ENCODE assay signal across 21 mouse cellular contexts in genomic region chr6:85966081-85966480, GRCm38 (mm10). TPM values are rescaled to one million over a fixed set of nuclear protein-coding genes. Genes with fewer than 3 reads are reported as not detected.
DNase-seq lines count a peak whose midpoint lies in the region; ATAC-seq lines count a peak whose summit lies in the region.
"Not testable (repeated sequence)": the region's sequence is repeated elsewhere in the genome, so short reads cannot be mapped to it uniquely, and the experiment has no call there.
"Had no signal": no experiment of that assay in that cellular context is flagged by ENCODE, and none has a peak within 500 bp of the region (broad histone marks: within the 10 kb centered on the region; RNA-seq: fewer than 3 reads in every experiment).

No protein-coding gene starts in this region.

- WGBS in lung, embryonic 16.5 days = 14% methylated on average over 4 of the region's 6 CpGs

- peak; percentile 85 for DNase-seq in CD4-positive, CD25-positive, alpha-beta regulatory T cell, adult 2 months (ENCODE audit: low read depth, low spot score)
- peak; percentile 32 for DNase-seq in adrenal gland, postnatal 14 days
- peak; percentile 5 for DNase-seq in gastrocnemius, adult 18-20 months (ENCODE audit: low spot score)
- DNase-seq in heart, postnatal 4 days = peak; percentile 44
- DNase-seq in natural killer cell, adult 2 months (ENCODE audit: low spot score in 2 of 2) = peak; percentile 35 to 70
- peak; percentile 78 for DNase-seq in splenic B cell, adult 2 months (ENCODE audit: low read depth, low spot score)
- peak; percentile 50 for DNase-seq in thymus, postnatal 4 days

- H3K4me3 ChIP-seq in lung, embryonic 16.5 days (ENCODE audit: low read length) = not testable (repeated sequence)

- H3K4me1 ChIP-seq in lung, embryonic 16.5 days (replicated peaks; ENCODE audit: control insufficient read depth, insufficient read depth, low read length) = not testable (repeated sequence)

- H3K36me3 ChIP-seq in lung, embryonic 16.5 days (ENCODE audit: control insufficient read depth, insufficient read depth, low read length); splenic B cell, adult 2 months (ENCODE audit: control insufficient read depth, insufficient read depth, low read length, poor library complexity, severe bottlenecking): not testable (repeated sequence)

- H3K4me2 ChIP-seq in lung, embryonic 16.5 days (ENCODE audit: low read depth, low read length) = not testable (repeated sequence)

- H3K9me3 ChIP-seq in lung, embryonic 16.5 days (ENCODE audit: control insufficient read depth, low read length) = not testable (repeated sequence)

- not testable (repeated sequence) for H3K27me3 ChIP-seq in lung, embryonic 16.5 days (ENCODE audit: control insufficient read depth, insufficient read depth, low read depth, low read length); splenic B cell, adult 2 months (ENCODE audit: control insufficient read depth, insufficient read depth, low read length, poor library complexity, severe bottlenecking)

- not testable (repeated sequence) for ATAC-seq in lung, embryonic 16.5 days (ENCODE audit: low read depth)

- H3K9ac ChIP-seq in lung, embryonic 16.5 days (ENCODE audit: low read length) = not testable (repeated sequence)

- H3K27ac ChIP-seq in lung, embryonic 16.5 days (ENCODE audit: low read length) = 0 out of 2 replicates have a peak overlapping the region, but pooled peaks have one; percentile 20

RNA-seq across cellular contexts. Expression of gene Dusp11, which starts 4.6 kb away (rescaled TPM):
- total RNA-seq in adrenal gland, postnatal 14 days (2021) = 115 and 124 TPM in 2 replicates
- 10 to 100 TPM; 24.0 to 27.7 TPM for total RNA-seq in gastrocnemius, adult 18-20 months (2021)
- 10 to 100 TPM; 60.0 to 69.6 TPM for total RNA-seq in heart, postnatal 4 days (2021)
- polyA plus RNA-seq in lung, embryonic 16.5 days (2015; fragmentation: Nextera tagmentation; extraction: Ambion mirVana) = 45.1 and 48.7 TPM in 2 replicates

RNA-seq across cellular contexts. Expression of gene Figla, which starts 49.9 kb away (rescaled TPM):
- total RNA-seq in adrenal gland, postnatal 14 days (2021) = not detected in 2 replicates
- total RNA-seq in gastrocnemius, adult 18-20 months (2021) = not detected
- not detected for total RNA-seq in heart, postnatal 4 days (2021)
- not detected in 2 replicates for polyA plus RNA-seq in lung, embryonic 16.5 days (2015; fragmentation: Nextera tagmentation; extraction: Ambion mirVana)
- total RNA-seq: adrenal gland, postnatal 4 days; gastrocnemius, postnatal 4 days; layer of hippocampus, postnatal 14 days; left cerebral cortex, postnatal 10 days had no signal
- polyA plus RNA-seq: forebrain, embryonic 11.5 days; heart, embryonic 13.5 days; hindbrain, embryonic 10.5 days; large intestine, adult 2 months; limb, embryonic 13.5 days; liver, embryonic 14.5 days; macrophage; midbrain, embryonic 11.5 days; stomach, postnatal 0 days had no signal

RNA-seq across cellular contexts. Expression of gene Nat8f1, which starts 50.6 kb away (rescaled TPM):
- total RNA-seq in adrenal gland, postnatal 14 days (2021) = 23.5 and 47.2 TPM in 2 replicates
- 1 to 10 TPM; 1.4 to 1.8 TPM for total RNA-seq in gastrocnemius, adult 18-20 months (2021)
- total RNA-seq in heart, postnatal 4 days (2021) = 1 to 10 TPM; 2.1 to 2.4 TPM
- 4.8 and 6.4 TPM in 2 replicates for polyA plus RNA-seq in lung, embryonic 16.5 days (2015; fragmentation: Nextera tagmentation; extraction: Ambion mirVana)

RNA-seq across cellular contexts. Expression of gene Tprkb, which starts 54.4 kb away (rescaled TPM):
- total RNA-seq in adrenal gland, postnatal 14 days (2021) = 41.9 and 43.1 TPM in 2 replicates
- total RNA-seq in gastrocnemius, adult 18-20 months (2021) = 10 to 100 TPM; 15.5 to 16.3 TPM
- 10 to 100 TPM; 11.6 to 13.1 TPM for total RNA-seq in heart, postnatal 4 days (2021)
- polyA plus RNA-seq in lung, embryonic 16.5 days (2015; fragmentation: Nextera tagmentation; extraction: Ambion mirVana) = 27.2 and 33.8 TPM in 2 replicates

Comparison
In these comparisons a context has a peak if more than half of its experiments do, and no peak if none do; other contexts are left out.
1. DNase-seq: peak in every context shown above with its lines; median percentile 85 in CD4-positive, CD25-positive, alpha-beta regulatory T cell, adult 2 months; 78 in splenic B cell, adult 2 months; 52 in natural killer cell, adult 2 months; 50 in thymus, postnatal 4 days; 44 in heart, postnatal 4 days; 32 in adrenal gland, postnatal 14 days; 5 in gastrocnemius, adult 18-20 months.